Mouse (Mus musculus): ENCODE data around the gene Ing3.

Gene Ing3

DNA sequence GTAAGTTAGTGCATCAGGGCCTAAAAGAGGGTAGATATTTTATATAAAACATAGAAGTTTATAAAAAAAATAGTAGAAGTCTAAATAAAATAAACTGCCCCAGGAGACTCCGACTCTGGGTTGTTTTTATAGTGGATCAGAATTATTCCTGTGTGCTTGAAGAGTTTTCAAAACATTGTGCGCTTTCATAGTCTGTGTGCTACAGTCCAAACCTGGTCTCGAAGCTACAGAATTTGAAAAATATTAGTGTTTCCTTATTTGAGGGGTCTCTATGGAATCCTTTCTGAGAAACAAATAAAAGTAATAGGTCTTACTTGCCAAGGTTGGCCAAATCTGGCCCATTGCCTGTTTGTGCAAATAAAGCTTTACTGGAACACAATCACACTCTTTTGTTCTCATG lies 71.9 kb downstream of the Ing3 start:
- no peak for DNase-seq (ENCODE audit: low read depth, low spot score)

GRCm38 (mm10) chr6:22024168-22024567 lies 74.8 kb downstream of the Ing3 start:
- DNase-seq (ENCODE audit: low read depth, low spot score) = no peak

All from brain, adult 2 months (tissue).